Mouse (Mus musculus): ENCODE measurements around the gene Abcc4. TPM values are rescaled to one million over a fixed set of nuclear protein-coding genes. Genes with fewer than 3 reads are reported as not detected.
A peak's percentile ranks its signal among the peaks of the same experiment; 100 is the strongest.

Gene Abcc4
- total RNA-seq, 2 experiments from 2014 or later: 8.7 to 11.1 TPM

- H3K4me3 ChIP-seq: no peak overlapping the region
- no peak overlapping the region for H3K27ac ChIP-seq
- TF ChIP-seq CTCF (conservative IDR thresholded peaks at IDR 0.05): no peak
- DNase-seq (ENCODE audit: low spot score in 2 of 2): no peak
These were observed 195.2 kb downstream of the Abcc4 start for GRCm38 (mm10) chr14:118510793-118511192.

DNA sequence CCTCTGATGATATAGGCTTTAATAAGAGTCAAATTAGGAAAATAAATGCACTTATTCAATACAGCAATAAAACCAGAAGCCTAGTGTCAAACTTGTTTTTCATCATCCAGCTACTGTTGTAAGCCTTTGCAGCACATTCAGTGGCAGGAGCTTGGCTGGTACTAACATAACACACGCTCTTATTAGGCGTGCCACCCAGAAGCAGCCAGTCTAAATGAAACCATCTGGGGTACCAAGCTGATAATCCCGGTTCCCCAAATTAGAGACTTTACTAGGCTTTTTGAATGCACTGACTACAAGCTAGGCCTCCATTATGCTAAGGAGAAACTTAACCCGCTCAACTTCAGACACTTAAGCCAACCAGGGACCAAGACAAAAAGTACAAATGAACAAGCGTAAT lies 195.8 kb downstream of the Abcc4 start:
- peak in 1 of 2 experiments; percentile 16 for DNase-seq (ENCODE audit: low spot score in 2 of 2)
- TF ChIP-seq CTCF (conservative IDR thresholded peaks at IDR 0.05): no peak

DNA sequence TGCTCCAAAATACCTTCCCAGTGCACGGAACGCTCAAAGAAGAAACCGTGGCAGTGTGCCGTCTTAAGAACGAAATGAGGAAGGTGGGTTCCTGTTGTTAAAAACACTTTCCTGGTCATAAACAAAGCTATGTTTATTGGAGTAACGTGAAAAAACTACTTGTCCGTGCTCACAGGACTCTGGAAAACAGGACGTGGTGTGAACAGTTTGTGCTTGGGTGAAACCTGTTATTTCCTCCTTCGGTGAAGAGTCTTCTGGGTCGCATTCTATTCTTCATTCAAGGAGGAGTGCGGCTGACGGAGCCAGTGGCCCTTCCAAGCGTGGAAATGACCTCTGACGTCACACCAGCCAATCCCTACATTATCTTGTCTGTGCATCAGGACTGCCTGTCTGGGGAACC lies 198.2 kb downstream of the Abcc4 start:
- Histone ChIP-seq H3K27ac (no peak overlapping the region), H3K4me3 (no peak overlapping the region)
- no peak for TF ChIP-seq CTCF (conservative IDR thresholded peaks at IDR 0.05)
- DNase-seq (ENCODE audit: low spot score in 2 of 2): no peak

More for the DNA sequence above, 195.8 kb downstream of the Abcc4 start:
- Histone ChIP-seq H3K27ac (no peak overlapping the region), H3K4me3 (no peak overlapping the region)

DNA sequence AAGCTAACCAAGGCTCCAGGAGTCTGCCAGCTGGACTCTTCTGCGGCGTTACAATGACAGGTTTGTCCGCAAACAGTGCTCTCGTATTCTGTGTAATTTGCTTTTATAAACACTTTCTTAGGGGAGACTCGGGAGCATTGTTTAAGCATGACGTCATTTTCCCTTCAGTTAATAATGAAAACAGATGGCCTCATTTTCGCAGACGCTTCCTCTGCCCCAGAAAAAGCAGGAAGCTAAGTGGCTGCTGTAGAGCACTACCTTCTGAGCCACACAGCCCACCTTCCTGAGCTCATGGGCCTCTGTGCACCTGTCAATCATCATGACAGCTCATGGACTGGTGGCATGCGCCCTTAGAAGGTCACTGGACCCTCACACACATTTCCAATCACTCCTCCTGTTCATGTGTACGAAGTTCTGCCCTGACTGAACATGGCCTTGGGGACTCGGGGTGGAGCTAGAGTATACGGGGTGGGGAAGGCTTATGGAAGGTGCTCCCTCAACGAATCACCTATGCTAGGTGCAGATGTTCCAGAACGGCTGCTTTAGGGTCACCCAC lies 199.3 kb downstream of the Abcc4 start:
- no peak for DNase-seq (ENCODE audit: low spot score in 2 of 2)
- H3K4me3 ChIP-seq: 0 out of 2 replicates have a peak overlapping the region, but pooled peaks have one; percentile 15

GRCm38 (mm10) chr14:118496767-118497166 lies 209.3 kb downstream of the Abcc4 start:
- Histone ChIP-seq H3K27ac (no peak overlapping the region), H3K4me3 (no peak overlapping the region)
- no peak for DNase-seq (ENCODE audit: low spot score in 2 of 2)
- no peak for TF ChIP-seq CTCF (conservative IDR thresholded peaks at IDR 0.05)

More for the DNA sequence above, 199.3 kb downstream of the Abcc4 start:
- H3K27ac ChIP-seq: no peak overlapping the region
- TF ChIP-seq CTCF (conservative IDR thresholded peaks at IDR 0.05): no peak

GRCm38 (mm10) chr14:118495458-118495857 lies 210.6 kb downstream of the Abcc4 start:
- no peak overlapping the region for H3K4me3 ChIP-seq
- H3K27ac ChIP-seq: no peak overlapping the region
- no peak for DNase-seq (ENCODE audit: low spot score in 2 of 2)
- no peak for TF ChIP-seq CTCF (conservative IDR thresholded peaks at IDR 0.05)

GRCm38 (mm10) chr14:118491708-118492107 lies 214.3 kb downstream of the Abcc4 start:
- TF ChIP-seq CTCF (conservative IDR thresholded peaks at IDR 0.05): no peak
- DNase-seq (ENCODE audit: low spot score in 2 of 2): no peak

GRCm38 (mm10) chr14:118491300-118491699 lies 214.7 kb downstream of the Abcc4 start:
- no peak for TF ChIP-seq CTCF (conservative IDR thresholded peaks at IDR 0.05)
- peak in 1 of 2 experiments; percentile 6 for DNase-seq (ENCODE audit: low spot score in 2 of 2)

More at GRCm38 (mm10) chr14:118491708-118492107, 214.3 kb downstream of the Abcc4 start:
- Histone ChIP-seq H3K4me3 (no peak overlapping the region), H3K27ac (no peak overlapping the region)

DNA sequence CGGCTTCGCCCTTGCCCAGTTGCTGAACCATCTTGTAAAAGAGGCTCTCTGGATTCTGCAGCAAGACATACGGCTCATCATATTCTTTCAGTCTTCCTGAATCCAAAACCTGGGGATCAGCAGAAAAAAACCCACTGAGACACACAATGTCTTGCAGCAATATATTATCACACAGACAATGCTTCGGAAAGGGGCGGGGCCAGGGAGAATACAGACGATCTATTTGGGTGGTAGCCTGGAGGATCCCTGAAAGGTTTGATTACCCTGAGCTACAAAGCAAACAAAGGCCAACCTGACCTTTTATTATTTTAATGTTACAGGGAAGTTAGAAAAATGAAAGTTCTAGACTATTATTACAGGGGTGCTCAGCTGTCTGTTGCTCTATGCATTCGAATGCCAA lies 215.5 kb downstream of the Abcc4 start:
- H3K27ac ChIP-seq: no peak overlapping the region
- TF ChIP-seq CTCF (conservative IDR thresholded peaks at IDR 0.05): no peak
- DNase-seq (ENCODE audit: low spot score in 2 of 2): no peak
- H3K4me3 ChIP-seq: no peak overlapping the region

More at GRCm38 (mm10) chr14:118491300-118491699, 214.7 kb downstream of the Abcc4 start:
- Histone ChIP-seq H3K4me3 (no peak overlapping the region), H3K27ac (no peak overlapping the region)

- DNase-seq (ENCODE audit: low spot score in 2 of 2): no peak
- TF ChIP-seq CTCF (conservative IDR thresholded peaks at IDR 0.05): no peak
- Histone ChIP-seq H3K27ac (no peak overlapping the region), H3K4me3 (no peak overlapping the region)
These were observed 219.7 kb downstream of the Abcc4 start for GRCm38 (mm10) chr14:118486349-118486748.

DNA sequence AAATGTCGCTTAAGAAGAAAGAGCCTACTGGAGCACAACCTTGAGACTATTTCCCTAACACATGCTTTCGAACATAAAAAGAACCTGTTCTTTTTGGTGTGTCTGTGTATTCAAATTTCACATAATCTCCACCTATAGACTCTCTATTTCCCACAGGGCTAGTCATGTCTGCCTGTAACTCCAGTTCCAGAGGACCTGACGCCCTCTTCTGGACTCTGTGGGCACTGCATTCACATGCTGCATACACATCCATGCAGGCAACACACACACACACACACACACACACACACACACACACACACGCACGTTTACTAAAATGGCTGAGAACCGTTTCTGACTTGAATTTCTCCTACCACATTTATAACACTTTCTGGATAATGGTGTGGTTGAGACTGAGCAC lies 220.4 kb downstream of the Abcc4 start:
- Histone ChIP-seq H3K4me3 (no peak overlapping the region), H3K27ac (no peak overlapping the region)
- no peak for DNase-seq (ENCODE audit: low spot score in 2 of 2)
- TF ChIP-seq CTCF (conservative IDR thresholded peaks at IDR 0.05): no peak; the same call in 1 of the 2 replicates

DNA sequence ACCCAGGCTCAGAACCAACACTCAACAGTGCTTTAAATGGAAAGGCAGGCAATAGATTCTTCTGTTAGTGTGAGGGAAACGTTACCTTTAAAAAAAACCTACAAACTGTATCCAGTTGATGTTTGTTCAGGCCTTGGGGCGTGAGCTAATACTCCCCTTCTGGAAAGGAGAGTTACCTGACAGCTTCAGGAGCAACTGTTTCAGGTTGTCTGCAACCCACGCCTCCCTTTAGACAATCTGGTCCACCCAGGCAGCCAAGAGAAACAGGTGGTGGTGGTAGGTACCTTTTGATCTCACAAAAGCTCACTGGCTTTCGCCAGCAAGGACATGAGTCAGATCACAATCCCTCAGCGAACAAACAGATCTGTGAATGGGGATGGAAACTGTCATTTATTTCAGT lies 223.7 kb downstream of the Abcc4 start:
- no peak for DNase-seq (ENCODE audit: low spot score in 2 of 2)
- no peak for TF ChIP-seq CTCF (conservative IDR thresholded peaks at IDR 0.05)
- H3K27ac ChIP-seq: no peak overlapping the region
- H3K4me3 ChIP-seq: no peak overlapping the region

- Histone ChIP-seq H3K4me3 (no peak overlapping the region), H3K27ac (no peak overlapping the region)
- TF ChIP-seq CTCF (conservative IDR thresholded peaks at IDR 0.05): no peak
- no peak for DNase-seq (ENCODE audit: low spot score in 2 of 2)
These were observed 224.2 kb downstream of the Abcc4 start for GRCm38 (mm10) chr14:118481779-118482178.

GRCm38 (mm10) chr14:118476329-118476728 lies 229.7 kb downstream of the Abcc4 start:
- DNase-seq (ENCODE audit: low spot score in 2 of 2): no peak
- no peak overlapping the region for H3K27ac ChIP-seq
- no peak overlapping the region for H3K4me3 ChIP-seq
- no peak for TF ChIP-seq CTCF (conservative IDR thresholded peaks at IDR 0.05)

All from layer of hippocampus, adult 2 months (tissue).